Comparison of ENCODE assay signal across 22 mouse cellular contexts in the genomic region with DNA sequence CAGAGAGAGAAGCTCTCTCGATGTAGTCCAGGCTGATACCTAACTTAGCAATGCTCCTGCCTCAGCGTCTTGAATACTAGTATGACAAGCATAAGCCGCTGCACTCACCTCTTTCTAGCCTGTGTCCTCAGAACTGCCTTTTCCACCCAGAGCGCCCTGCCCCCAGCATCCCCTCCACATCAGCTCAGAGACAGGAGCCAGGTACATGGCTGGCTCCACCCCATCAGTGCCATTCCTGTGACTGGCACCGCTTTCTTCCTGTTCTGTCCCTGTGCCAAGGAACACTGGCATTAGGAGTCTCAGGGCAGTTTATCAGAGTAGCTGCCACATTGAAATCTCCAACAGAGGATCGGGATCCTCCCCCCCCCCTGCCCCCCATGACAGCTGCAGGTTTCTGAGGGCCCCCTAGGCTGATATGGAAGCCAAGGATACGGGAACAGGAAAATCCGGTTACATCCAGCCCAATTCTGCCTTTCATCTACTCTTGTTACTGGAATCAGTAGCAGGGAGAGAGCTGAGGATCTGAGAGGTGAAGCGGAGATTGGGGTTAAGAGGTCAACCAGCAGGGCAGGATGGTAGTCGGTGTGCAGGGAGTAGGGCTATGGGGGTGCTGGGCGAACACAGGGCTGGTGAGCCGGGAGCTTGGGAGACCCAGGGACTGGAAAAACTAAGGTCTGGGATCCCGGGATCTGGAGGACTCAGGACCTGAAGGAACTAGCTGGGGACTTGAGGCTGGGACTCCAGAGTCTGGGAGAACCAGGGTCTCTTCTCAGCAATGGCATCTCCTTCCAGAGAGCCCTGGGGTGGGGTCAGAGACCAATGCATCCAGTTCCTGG. TPM values are rescaled to one million over a fixed set of nuclear protein-coding genes. Genes with fewer than 3 reads are reported as not detected.
DNase-seq lines count a peak whose midpoint lies in the region; ATAC-seq and TF ChIP-seq lines count a peak whose summit lies in the region.
"Had no signal": no experiment of that assay in that cellular context is flagged by ENCODE, and none has a peak within 500 bp of the region (broad histone marks: within the 10 kb centered on the region; RNA-seq: fewer than 3 reads in every experiment).

No protein-coding gene starts in this region.

- ATAC-seq in lung, postnatal 0 days: no peak
- no peak for ATAC-seq in intestine, postnatal 0 days
- peak; percentile 60 for ATAC-seq in stomach, postnatal 0 days (ENCODE audit: low FRiP score, low TSS enrichment)
- ATAC-seq in liver, embryonic 11.5 days (replicated peaks; ENCODE audit: low FRiP score): no peak
- no peak for ATAC-seq in activated CD4-positive, CD25-positive, alpha-beta regulatory T cell, adult 4 months
- ATAC-seq: forebrain, embryonic 14.5 days; hindbrain, postnatal 0 days had no signal

- DNase-seq in gastrocnemius, adult 2 months: peak; percentile 11
- DNase-seq in gastrocnemius, postnatal 25 days: no peak
- DNase-seq in lung, postnatal 0 days (ENCODE audit: low spot score): peak; percentile 24
- no peak for DNase-seq in lung, postnatal 10 days
- DNase-seq in stomach, postnatal 0 days (ENCODE audit: low spot score): peak; percentile 70
- no peak for DNase-seq in liver, embryonic 11.5 days (ENCODE audit: low spot score)
- DNase-seq: cerebellum, adult 18-20 months; cerebellum, postnatal 36 days; gastrocnemius, postnatal 14 days; heart, adult 2 months; heart, postnatal 4 days; kidney, adult 8-10 months; right cerebral cortex, postnatal 25 days had no signal

- intact Hi-C loops in gastrocnemius, adult 2 months (cut with DNase I): no loop called here

- TF ChIP-seq EP300 in lung, postnatal 0 days (IDR thresholded peaks at IDR 0.05): no peak
- no peak for TF ChIP-seq EP300 in stomach, postnatal 0 days (optimal IDR thresholded peaks at IDR 0.05)

- H3K4me1 ChIP-seq in lung, postnatal 0 days (ENCODE audit: insufficient read depth, low read depth, low read length): peaks cover 3% of the 10 kb centered on the region; the same call in 1 of the 2 replicates
- no peaks in the 10 kb centered on the region for H3K4me1 ChIP-seq in intestine, postnatal 0 days (replicated peaks; ENCODE audit: control insufficient read depth, insufficient read depth, low read length)
- peaks cover 2% of the 10 kb centered on the region; the same call in 1 of the 2 replicates for H3K4me1 ChIP-seq in stomach, postnatal 0 days (replicated peaks; ENCODE audit: control insufficient read depth, insufficient read depth)
- H3K4me1 ChIP-seq in liver, embryonic 11.5 days (replicated peaks; ENCODE audit: control insufficient read depth, insufficient read depth, low read length): 0 out of 2 replicates have a peak, but pooled peaks cover 2% of the 10 kb centered on the region

- H3K4me3 ChIP-seq in gastrocnemius, adult 2 months: no peak overlapping the region
- no peak overlapping the region for H3K4me3 ChIP-seq in lung, postnatal 0 days (ENCODE audit: low read depth, low read length)
- H3K4me3 ChIP-seq in intestine, postnatal 0 days (ENCODE audit: low read depth, low read length): peak overlapping the region; percentile 1; the same call in 1 of the 2 replicates
- H3K4me3 ChIP-seq in stomach, postnatal 0 days (ENCODE audit: low read depth, low read length): peak overlapping the region; percentile 37
- no peak overlapping the region for H3K4me3 ChIP-seq in liver, embryonic 11.5 days (ENCODE audit: low read depth, low read length)
- H3K4me3 ChIP-seq: heart, adult 2 months; heart, embryonic 15.5 days; limb, embryonic 12.5 days; midbrain, embryonic 10.5 days had no signal

- H3K9me3 ChIP-seq in lung, postnatal 0 days (ENCODE audit: low read length): no peaks in the 10 kb centered on the region
- no peaks in the 10 kb centered on the region for H3K9me3 ChIP-seq in intestine, postnatal 0 days (ENCODE audit: control insufficient read depth)
- H3K9me3 ChIP-seq in stomach, postnatal 0 days (ENCODE audit: control insufficient read depth, low read length): no peaks in the 10 kb centered on the region
- H3K9me3 ChIP-seq in liver, embryonic 11.5 days (ENCODE audit: control insufficient read depth, low read length): no peaks in the 10 kb centered on the region
- H3K9me3 ChIP-seq: heart, embryonic 15.5 days; midbrain, embryonic 10.5 days had no signal

- 36% methylated on average over 13 of the region's 13 CpGs for WGBS in lung, postnatal 0 days
- 36% methylated on average over 13 of the region's 13 CpGs for WGBS in intestine, postnatal 0 days
- 48% methylated on average over 13 of the region's 13 CpGs for WGBS in stomach, postnatal 0 days
- 47% methylated on average over 13 of the region's 13 CpGs for WGBS in liver, embryonic 11.5 days

- H3K27ac ChIP-seq in gastrocnemius, adult 2 months: no peak overlapping the region
- H3K27ac ChIP-seq in lung, postnatal 0 days (ENCODE audit: low read length): no peak overlapping the region
- no peak overlapping the region for H3K27ac ChIP-seq in intestine, postnatal 0 days (ENCODE audit: low read depth, low read length)
- peak overlapping the region; percentile 89 for H3K27ac ChIP-seq in stomach, postnatal 0 days (replicated peaks)
- no peak overlapping the region for H3K27ac ChIP-seq in liver, embryonic 11.5 days (ENCODE audit: low read depth, low read length)
- H3K27ac ChIP-seq: heart, adult 2 months; heart, embryonic 15.5 days; hindbrain, postnatal 0 days; limb, embryonic 12.5 days; liver, embryonic 14.5 days; macrophage; midbrain, embryonic 10.5 days had no signal

- no peaks in the 10 kb centered on the region for H3K36me3 ChIP-seq in lung, postnatal 0 days (ENCODE audit: insufficient read depth, low read length)
- no peaks in the 10 kb centered on the region for H3K36me3 ChIP-seq in intestine, postnatal 0 days (ENCODE audit: control insufficient read depth, insufficient read depth)
- no peaks in the 10 kb centered on the region for H3K36me3 ChIP-seq in stomach, postnatal 0 days (ENCODE audit: control insufficient read depth, insufficient read depth, low read length)
- no peaks in the 10 kb centered on the region for H3K36me3 ChIP-seq in liver, embryonic 11.5 days (ENCODE audit: control insufficient read depth, insufficient read depth, low read length)
- H3K36me3 ChIP-seq: heart, embryonic 15.5 days; limb, embryonic 12.5 days; midbrain, embryonic 10.5 days had no signal

- H3K4me2 ChIP-seq in lung, postnatal 0 days (replicated peaks; ENCODE audit: low read depth, low read length): no peak overlapping the region
- H3K4me2 ChIP-seq in intestine, postnatal 0 days (replicated peaks; ENCODE audit: low read depth): peak overlapping the region; percentile 1; the same call in 1 of the 2 replicates
- peak overlapping the region; percentile 45 for H3K4me2 ChIP-seq in stomach, postnatal 0 days (replicated peaks; ENCODE audit: low read depth)
- H3K4me2 ChIP-seq in liver, embryonic 11.5 days: no peak overlapping the region
- H3K4me2 ChIP-seq: heart, embryonic 15.5 days; limb, embryonic 12.5 days had no signal

- no peak for TF ChIP-seq CTCF in gastrocnemius, adult 2 months (IDR thresholded peaks at IDR 0.05)
- no peak for TF ChIP-seq CTCF in lung, postnatal 0 days (IDR thresholded peaks at IDR 0.05)
- TF ChIP-seq CTCF in intestine, postnatal 0 days (IDR thresholded peaks at IDR 0.05; ENCODE audit: low read depth): no peak
- no peak for TF ChIP-seq CTCF in stomach, postnatal 0 days (IDR thresholded peaks at IDR 0.05; ENCODE audit: low read depth)

- no peak overlapping the region for H3K9ac ChIP-seq in lung, postnatal 0 days (replicated peaks; ENCODE audit: low read depth)
- no peak overlapping the region for H3K9ac ChIP-seq in intestine, postnatal 0 days (ENCODE audit: low read depth, low read length)
- H3K9ac ChIP-seq in stomach, postnatal 0 days (ENCODE audit: low read length): peak overlapping the region; percentile 60
- no peak overlapping the region for H3K9ac ChIP-seq in liver, embryonic 11.5 days (ENCODE audit: low read depth, low read length)
- H3K9ac ChIP-seq: heart, embryonic 15.5 days; limb, embryonic 12.5 days; liver, embryonic 14.5 days had no signal

- no peaks in the 10 kb centered on the region for H3K27me3 ChIP-seq in lung, postnatal 0 days (replicated peaks; ENCODE audit: insufficient read depth, low read length)
- peaks cover 54% of the 10 kb centered on the region for H3K27me3 ChIP-seq in intestine, postnatal 0 days (replicated peaks; ENCODE audit: control insufficient read depth, insufficient read depth, low read length)
- no peaks in the 10 kb centered on the region for H3K27me3 ChIP-seq in stomach, postnatal 0 days (ENCODE audit: control insufficient read depth, insufficient read depth, low read length)
- H3K27me3 ChIP-seq in liver, embryonic 11.5 days (replicated peaks; ENCODE audit: control insufficient read depth, insufficient read depth, low read length): no peaks in the 10 kb centered on the region
- H3K27me3 ChIP-seq: heart, embryonic 15.5 days; limb, embryonic 12.5 days had no signal

RNA-seq across cellular contexts. Expression of gene Fut2, which starts 0.7 kb away (rescaled TPM):
- under 1 TPM; 0.14 to 0.28 TPM for total RNA-seq in gastrocnemius, adult 2 months (2021)
- total RNA-seq in gastrocnemius, postnatal 25 days (2021): under 1 TPM; 0.19 to 0.61 TPM
- 0.27 and 0.84 TPM in 2 replicates for polyA plus RNA-seq in lung, postnatal 0 days (2015; fragmentation: Nextera tagmentation; extraction: Ambion mirVana)
- 2.9 and 3.6 TPM in 2 replicates for polyA plus RNA-seq in intestine, postnatal 0 days (2015; fragmentation: Nextera tagmentation; extraction: Ambion mirVana)
- 35.1 and 36.1 TPM in 2 replicates for polyA plus RNA-seq in stomach, postnatal 0 days (2015; fragmentation: Nextera tagmentation; extraction: Ambion mirVana)
- polyA plus RNA-seq in liver, embryonic 11.5 days (2014; fragmentation: Nextera tagmentation; extraction: Ambion mirVana): 0.08 TPM in 1 of 2 replicates, not detected in the other
- polyA plus RNA-seq in activated CD4-positive, CD25-positive, alpha-beta regulatory T cell, adult 4 months (2017; shearing (Covaris generic)): not detected
- total RNA-seq: heart, postnatal 4 days; hindbrain, postnatal 0 days had no signal
- polyA plus RNA-seq: liver, embryonic 14.5 days; macrophage had no signal

RNA-seq across cellular contexts. Expression of gene Ntn5, which starts 18.3 kb away (rescaled TPM):
- under 1 TPM; 0.20 to 0.50 TPM for total RNA-seq in gastrocnemius, adult 2 months (2021)
- under 1 TPM; 0.38 to 0.75 TPM for total RNA-seq in gastrocnemius, postnatal 25 days (2021)
- 2.4 TPM in 2 replicates for polyA plus RNA-seq in lung, postnatal 0 days (2015; fragmentation: Nextera tagmentation; extraction: Ambion mirVana)
- 0.10 and 0.20 TPM in 2 replicates for polyA plus RNA-seq in intestine, postnatal 0 days (2015; fragmentation: Nextera tagmentation; extraction: Ambion mirVana)
- polyA plus RNA-seq in stomach, postnatal 0 days (2015; fragmentation: Nextera tagmentation; extraction: Ambion mirVana): 0.41 and 0.45 TPM in 2 replicates
- 0.23 TPM in 1 of 2 replicates, not detected in the other for polyA plus RNA-seq in liver, embryonic 11.5 days (2014; fragmentation: Nextera tagmentation; extraction: Ambion mirVana)
- not detected for polyA plus RNA-seq in activated CD4-positive, CD25-positive, alpha-beta regulatory T cell, adult 4 months (2017; shearing (Covaris generic))
- total RNA-seq: heart, postnatal 4 days had no signal
- polyA plus RNA-seq: heart, embryonic 15.5 days; liver, embryonic 14.5 days; macrophage had no signal

RNA-seq across cellular contexts. Expression of gene Mamstr, which starts 25.7 kb away (rescaled TPM):
- total RNA-seq in gastrocnemius, adult 2 months (2021): 10 to 100 TPM; 18.7 to 44.9 TPM
- total RNA-seq in gastrocnemius, postnatal 25 days (2021): 10 to 100 TPM; 39.0 to 46.1 TPM
- 4.0 and 4.8 TPM in 2 replicates for polyA plus RNA-seq in lung, postnatal 0 days (2015; fragmentation: Nextera tagmentation; extraction: Ambion mirVana)
- 2.8 and 3.7 TPM in 2 replicates for polyA plus RNA-seq in intestine, postnatal 0 days (2015; fragmentation: Nextera tagmentation; extraction: Ambion mirVana)
- 4.6 and 5.5 TPM in 2 replicates for polyA plus RNA-seq in stomach, postnatal 0 days (2015; fragmentation: Nextera tagmentation; extraction: Ambion mirVana)
- 0.69 and 0.73 TPM in 2 replicates for polyA plus RNA-seq in liver, embryonic 11.5 days (2014; fragmentation: Nextera tagmentation; extraction: Ambion mirVana)
- polyA plus RNA-seq in activated CD4-positive, CD25-positive, alpha-beta regulatory T cell, adult 4 months (2017; shearing (Covaris generic)): not detected
- polyA plus RNA-seq: macrophage had no signal

RNA-seq across cellular contexts. Expression of gene Sec1, which starts 28.7 kb away (rescaled TPM):
- under 1 TPM in 1 of 2 experiments, not detected in 1; 0.25 TPM for total RNA-seq in gastrocnemius, adult 2 months (2021)
- total RNA-seq in gastrocnemius, postnatal 25 days (2021): under 1 TPM in 1 of 2 experiments, not detected in 1; 0.16 TPM
- 1.0 and 2.0 TPM in 2 replicates for polyA plus RNA-seq in lung, postnatal 0 days (2015; fragmentation: Nextera tagmentation; extraction: Ambion mirVana)
- 0.08 and 0.25 TPM in 2 replicates for polyA plus RNA-seq in intestine, postnatal 0 days (2015; fragmentation: Nextera tagmentation; extraction: Ambion mirVana)
- 0.53 and 0.56 TPM in 2 replicates for polyA plus RNA-seq in stomach, postnatal 0 days (2015; fragmentation: Nextera tagmentation; extraction: Ambion mirVana)
- polyA plus RNA-seq in liver, embryonic 11.5 days (2014; fragmentation: Nextera tagmentation; extraction: Ambion mirVana): 0.30 and 0.33 TPM in 2 replicates
- polyA plus RNA-seq in activated CD4-positive, CD25-positive, alpha-beta regulatory T cell, adult 4 months (2017; shearing (Covaris generic)): not detected
- polyA plus RNA-seq: macrophage had no signal

RNA-seq across cellular contexts. Expression of gene Car11, which starts 34.1 kb away (rescaled TPM):
- total RNA-seq in gastrocnemius, adult 2 months (2021): 10 to 100 TPM in 1 of 2 experiments, 1 to 10 TPM in 1; 7.7 to 16.4 TPM
- 10 to 100 TPM in 1 of 2 experiments, 1 to 10 TPM in 1; 4.9 to 11.2 TPM for total RNA-seq in gastrocnemius, postnatal 25 days (2021)
- 1.5 and 2.4 TPM in 2 replicates for polyA plus RNA-seq in lung, postnatal 0 days (2015; fragmentation: Nextera tagmentation; extraction: Ambion mirVana)
- 2.1 and 2.7 TPM in 2 replicates for polyA plus RNA-seq in intestine, postnatal 0 days (2015; fragmentation: Nextera tagmentation; extraction: Ambion mirVana)
- 2.7 and 4.4 TPM in 2 replicates for polyA plus RNA-seq in stomach, postnatal 0 days (2015; fragmentation: Nextera tagmentation; extraction: Ambion mirVana)
- 1.0 and 1.2 TPM in 2 replicates for polyA plus RNA-seq in liver, embryonic 11.5 days (2014; fragmentation: Nextera tagmentation; extraction: Ambion mirVana)
- under 1 TPM in 1 of 2 experiments, not detected in 1; 0.51 TPM for polyA plus RNA-seq in activated CD4-positive, CD25-positive, alpha-beta regulatory T cell, adult 4 months (2017; shearing (Covaris generic))

Comparison
In these comparisons a context has a peak if more than half of its experiments do, and no peak if none do; other contexts are left out.
1. DNase-seq: peak in gastrocnemius, adult 2 months (single experiment), lung, postnatal 0 days (single experiment) and stomach, postnatal 0 days (single experiment); none in gastrocnemius, postnatal 25 days (single experiment), lung, postnatal 10 days (single experiment) and liver, embryonic 11.5 days (single experiment).
2. H3K4me3 ChIP-seq: peak in intestine, postnatal 0 days (single experiment) and stomach, postnatal 0 days (single experiment); none in gastrocnemius, adult 2 months (single experiment), lung, postnatal 0 days (single experiment) and liver, embryonic 11.5 days (single experiment).
3. H3K4me2 ChIP-seq: peak in intestine, postnatal 0 days (single experiment) and stomach, postnatal 0 days (single experiment); none in lung, postnatal 0 days (single experiment) and liver, embryonic 11.5 days (single experiment).